Mouse (Mus musculus): Measurements from ENCODE around the gene Fahd1. TPM values are rescaled to one million over a fixed set of nuclear protein-coding genes. Genes with fewer than 3 reads are reported as not detected.

The Fahd1 gene
- 194 TPM for polyA plus RNA-seq (2014; fragmentation: Illumina TruSeq; extraction: RNeasy Lipid Tissue Mini Kit (QIAGEN cat#74804); ENCODE audit: low read depth, low replicate concordance)

GRCm38 (mm10) chr17:24850065-24850772 lies at the start of gene Fahd1:
TSS of gene Fahd1 (minus strand) at chr17:24850364.

DNA sequence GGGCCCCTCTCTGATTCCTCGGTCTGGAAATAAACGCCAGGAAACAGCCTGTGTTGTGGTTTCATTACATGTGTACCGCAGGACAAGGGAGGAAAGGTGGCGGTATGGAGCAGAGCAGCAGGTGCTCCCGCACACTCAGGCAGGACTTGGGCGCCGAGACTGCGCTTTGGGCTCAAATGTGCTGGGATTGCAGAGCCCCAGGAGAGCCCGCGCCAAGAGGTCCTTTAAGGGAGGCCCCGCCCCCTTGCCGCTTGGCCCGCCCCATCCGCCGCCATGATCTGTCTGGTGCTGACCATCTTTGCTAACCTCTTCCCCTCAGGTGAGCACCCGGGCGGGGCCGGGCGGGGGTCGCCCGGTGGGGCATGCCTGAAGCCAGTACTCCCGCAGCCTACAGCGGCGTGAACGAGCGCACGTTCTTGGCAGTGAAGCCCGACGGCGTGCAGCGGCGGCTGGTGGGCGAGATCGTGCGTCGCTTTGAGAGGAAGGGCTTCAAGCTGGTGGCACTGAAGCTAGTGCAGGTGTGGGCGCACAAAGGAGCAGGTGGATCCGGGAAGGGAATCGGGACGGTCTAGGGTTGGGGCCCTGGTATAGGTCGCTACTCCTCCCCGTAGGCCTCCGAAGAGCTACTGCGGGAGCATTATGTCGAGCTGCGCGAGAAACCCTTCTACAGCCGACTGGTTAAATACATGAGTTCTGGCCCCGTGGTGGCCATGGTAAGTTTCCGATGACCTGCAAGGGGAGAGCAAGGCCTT lies 46.3 kb upstream of the Fahd1 start, which contains the start of gene Nme3:
Nme3 (plus strand) TSS at position 260 of the 752 bp plus-strand sequence.

DNA sequence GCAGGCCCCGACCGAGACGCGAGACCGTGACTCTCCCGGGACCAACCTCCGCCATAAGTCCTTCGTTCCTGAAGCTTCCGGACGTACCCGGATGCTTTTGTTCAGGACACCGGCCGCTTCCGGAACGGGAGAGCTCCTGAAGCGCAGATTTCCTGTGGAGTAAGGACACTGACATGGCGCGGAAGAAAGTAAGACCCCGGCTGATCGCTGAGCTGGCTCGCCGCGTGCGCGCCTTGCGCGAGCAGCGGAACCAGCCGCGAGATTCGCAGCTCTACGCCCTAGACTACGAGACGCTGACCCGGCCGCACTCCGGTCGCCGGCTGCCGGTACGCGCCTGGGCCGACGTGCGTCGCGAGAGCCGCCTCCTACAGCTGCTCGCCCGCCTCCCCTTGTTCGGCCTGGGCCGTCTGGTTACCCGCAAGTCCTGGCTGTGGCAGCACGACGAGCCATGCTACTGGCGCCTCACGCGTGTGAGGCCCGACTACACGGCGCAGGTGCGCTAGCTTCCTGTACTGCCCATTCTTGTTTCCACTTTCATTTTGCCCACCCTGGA lies 44.9 kb upstream of the Fahd1 start, which contains the start of the genes Eme2 and Mrps34:
Eme2 (minus strand) TSS at position 93 of the 553 bp plus-strand sequence.
Mrps34 (plus strand) TSS at position 122 of the 553 bp plus-strand sequence.

GRCm38 (mm10) chr17:24886134-24886931 lies 36.2 kb upstream of the Fahd1 start, which contains the start of the genes Nubp2 and Spsb3:
TSS of gene Nubp2 (minus strand) at chr17:24886349.
TSS of gene Spsb3 (plus strand) at chr17:24886643.

DNA sequence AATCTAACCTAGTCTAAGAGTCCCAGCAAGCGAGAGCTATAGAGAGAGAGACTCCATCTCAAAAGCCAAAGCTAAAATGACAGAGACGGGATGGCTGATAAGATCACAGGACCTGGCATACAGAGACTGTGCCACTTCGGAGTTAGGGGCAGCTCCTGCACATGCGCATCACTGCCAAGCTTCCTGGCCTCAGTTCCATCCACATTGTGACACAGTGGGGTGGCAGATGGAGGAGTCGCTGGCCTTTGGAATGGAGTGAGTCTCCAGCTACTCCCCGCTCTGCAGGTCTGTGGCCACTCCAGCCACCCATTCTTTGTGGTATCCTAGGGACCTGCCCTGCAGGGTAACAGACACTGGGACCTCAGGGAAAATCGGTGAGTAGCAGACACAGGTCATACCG lies 15.6 kb upstream of the Fahd1 start, which contains the start of gene Igfals:
Igfals (plus strand) TSS at position 222 of the 400 bp plus-strand sequence.

GRCm38 (mm10) chr17:24839842-24840241 lies 10.3 kb downstream of the Fahd1 start, which contains the start of gene Hagh:
TSS of gene Hagh (plus strand) at chr17:24840143.

GRCm38 (mm10) chr17:24803952-24804951 lies 45.9 kb downstream of the Fahd1 start, which contains the start of gene Meiob:
TSS of gene Meiob (plus strand) at chr17:24804289.

Other genes with a start within 250 kb of the Fahd1 start
- 12.6 TPM for gene Tsc2, start 217.7 kb downstream of the Fahd1 start, polyA plus RNA-seq (2014; fragmentation: Illumina TruSeq; extraction: RNeasy Lipid Tissue Mini Kit (QIAGEN cat#74804); ENCODE audit: low read depth, low replicate concordance)
- gene Nthl1, start 217.7 kb downstream of the Fahd1 start, polyA plus RNA-seq (2014; fragmentation: Illumina TruSeq; extraction: RNeasy Lipid Tissue Mini Kit (QIAGEN cat#74804); ENCODE audit: low read depth, low replicate concordance), result 0.35 TPM
- 6.4 TPM for gene Slc9a3r2, start 200.0 kb downstream of the Fahd1 start, polyA plus RNA-seq (2014; fragmentation: Illumina TruSeq; extraction: RNeasy Lipid Tissue Mini Kit (QIAGEN cat#74804); ENCODE audit: low read depth, low replicate concordance)
- gene Npw, start 191.9 kb downstream of the Fahd1 start, polyA plus RNA-seq (2014; fragmentation: Illumina TruSeq; extraction: RNeasy Lipid Tissue Mini Kit (QIAGEN cat#74804); ENCODE audit: low read depth, low replicate concordance), result not detected
- 3.1 TPM for gene Zfp598, start 180.7 kb downstream of the Fahd1 start, polyA plus RNA-seq (2014; fragmentation: Illumina TruSeq; extraction: RNeasy Lipid Tissue Mini Kit (QIAGEN cat#74804); ENCODE audit: low read depth, low replicate concordance)
- 1.1 TPM for gene Syngr3, start 160.4 kb downstream of the Fahd1 start, polyA plus RNA-seq (2014; fragmentation: Illumina TruSeq; extraction: RNeasy Lipid Tissue Mini Kit (QIAGEN cat#74804); ENCODE audit: low read depth, low replicate concordance)
- 13.7 TPM for gene Gfer, start 154.2 kb downstream of the Fahd1 start, polyA plus RNA-seq (2014; fragmentation: Illumina TruSeq; extraction: RNeasy Lipid Tissue Mini Kit (QIAGEN cat#74804); ENCODE audit: low read depth, low replicate concordance)
- 14.0 TPM for gene Noxo1, start 154.1 kb downstream of the Fahd1 start, polyA plus RNA-seq (2014; fragmentation: Illumina TruSeq; extraction: RNeasy Lipid Tissue Mini Kit (QIAGEN cat#74804); ENCODE audit: low read depth, low replicate concordance)
- not detected for gene Tbl3, start 142.7 kb downstream of the Fahd1 start, polyA plus RNA-seq (2014; fragmentation: Illumina TruSeq; extraction: RNeasy Lipid Tissue Mini Kit (QIAGEN cat#74804); ENCODE audit: low read depth, low replicate concordance)
- not detected for gene Rnf151, start 132.3 kb downstream of the Fahd1 start, polyA plus RNA-seq (2014; fragmentation: Illumina TruSeq; extraction: RNeasy Lipid Tissue Mini Kit (QIAGEN cat#74804); ENCODE audit: low read depth, low replicate concordance)
- 513 TPM for gene Rps2, start 132.2 kb downstream of the Fahd1 start, polyA plus RNA-seq (2014; fragmentation: Illumina TruSeq; extraction: RNeasy Lipid Tissue Mini Kit (QIAGEN cat#74804); ENCODE audit: low read depth, low replicate concordance)
- 96.4 TPM for gene Ndufb10, start 125.9 kb downstream of the Fahd1 start, polyA plus RNA-seq (2014; fragmentation: Illumina TruSeq; extraction: RNeasy Lipid Tissue Mini Kit (QIAGEN cat#74804); ENCODE audit: low read depth, low replicate concordance)
- not detected for gene Rpl3l, start 122.5 kb downstream of the Fahd1 start, polyA plus RNA-seq (2014; fragmentation: Illumina TruSeq; extraction: RNeasy Lipid Tissue Mini Kit (QIAGEN cat#74804); ENCODE audit: low read depth, low replicate concordance)
- 5.8 TPM for gene Msrb1, start 113.7 kb downstream of the Fahd1 start, polyA plus RNA-seq (2014; fragmentation: Illumina TruSeq; extraction: RNeasy Lipid Tissue Mini Kit (QIAGEN cat#74804); ENCODE audit: low read depth, low replicate concordance)
- gene Hs3st6, start 97.4 kb downstream of the Fahd1 start, polyA plus RNA-seq (2014; fragmentation: Illumina TruSeq; extraction: RNeasy Lipid Tissue Mini Kit (QIAGEN cat#74804); ENCODE audit: low read depth, low replicate concordance), result not detected
- gene Meiob, start 46.1 kb downstream of the Fahd1 start, polyA plus RNA-seq (2014; fragmentation: Illumina TruSeq; extraction: RNeasy Lipid Tissue Mini Kit (QIAGEN cat#74804); ENCODE audit: low read depth, low replicate concordance), result 0.95 TPM
- gene Hagh, start 10.2 kb downstream of the Fahd1 start, polyA plus RNA-seq (2014; fragmentation: Illumina TruSeq; extraction: RNeasy Lipid Tissue Mini Kit (QIAGEN cat#74804); ENCODE audit: low read depth, low replicate concordance), result 10.6 TPM
- gene Igfals, start 15.6 kb upstream of the Fahd1 start, polyA plus RNA-seq (2014; fragmentation: Illumina TruSeq; extraction: RNeasy Lipid Tissue Mini Kit (QIAGEN cat#74804); ENCODE audit: low read depth, low replicate concordance), result not detected
- 2.7 TPM for gene Nubp2, start 36.0 kb upstream of the Fahd1 start, polyA plus RNA-seq (2014; fragmentation: Illumina TruSeq; extraction: RNeasy Lipid Tissue Mini Kit (QIAGEN cat#74804); ENCODE audit: low read depth, low replicate concordance)
- not detected for gene Spsb3, start 36.3 kb upstream of the Fahd1 start, polyA plus RNA-seq (2014; fragmentation: Illumina TruSeq; extraction: RNeasy Lipid Tissue Mini Kit (QIAGEN cat#74804); ENCODE audit: low read depth, low replicate concordance)
- gene Eme2, start 44.7 kb upstream of the Fahd1 start, polyA plus RNA-seq (2014; fragmentation: Illumina TruSeq; extraction: RNeasy Lipid Tissue Mini Kit (QIAGEN cat#74804); ENCODE audit: low read depth, low replicate concordance), result 2.0 TPM
- 1.8 TPM for gene Mrps34, start 44.8 kb upstream of the Fahd1 start, polyA plus RNA-seq (2014; fragmentation: Illumina TruSeq; extraction: RNeasy Lipid Tissue Mini Kit (QIAGEN cat#74804); ENCODE audit: low read depth, low replicate concordance)
- gene Nme3, start 46.1 kb upstream of the Fahd1 start, polyA plus RNA-seq (2014; fragmentation: Illumina TruSeq; extraction: RNeasy Lipid Tissue Mini Kit (QIAGEN cat#74804); ENCODE audit: low read depth, low replicate concordance), result 1.0 TPM
- 7.2 TPM for gene Mapk8ip3, start 86.6 kb upstream of the Fahd1 start, polyA plus RNA-seq (2014; fragmentation: Illumina TruSeq; extraction: RNeasy Lipid Tissue Mini Kit (QIAGEN cat#74804); ENCODE audit: low read depth, low replicate concordance)
- 62.0 TPM for gene Jpt2, start 110.3 kb upstream of the Fahd1 start, polyA plus RNA-seq (2014; fragmentation: Illumina TruSeq; extraction: RNeasy Lipid Tissue Mini Kit (QIAGEN cat#74804); ENCODE audit: low read depth, low replicate concordance)
- 12.3 TPM for gene Cramp1l, start 165.4 kb upstream of the Fahd1 start, polyA plus RNA-seq (2014; fragmentation: Illumina TruSeq; extraction: RNeasy Lipid Tissue Mini Kit (QIAGEN cat#74804); ENCODE audit: low read depth, low replicate concordance)
- gene Ift140, start 165.7 kb upstream of the Fahd1 start, polyA plus RNA-seq (2014; fragmentation: Illumina TruSeq; extraction: RNeasy Lipid Tissue Mini Kit (QIAGEN cat#74804); ENCODE audit: low read depth, low replicate concordance), result 8.1 TPM
- gene Tmem204, start 233.2 kb upstream of the Fahd1 start, polyA plus RNA-seq (2014; fragmentation: Illumina TruSeq; extraction: RNeasy Lipid Tissue Mini Kit (QIAGEN cat#74804); ENCODE audit: low read depth, low replicate concordance), result 2.8 TPM